Mouse (Mus musculus): ENCODE data around the gene Pik3c2g.

- TF ChIP-seq CTCF (IDR thresholded peaks at IDR 0.05; ENCODE audit: extremely low read depth, insufficient read depth, insufficient read length, insufficient replicate concordance) (no peak), POLR2A (IDR thresholded peaks at IDR 0.05; ENCODE audit: low read depth, low read length) (no peak)
Measured at GRCm38 (mm10) chr6:139634561-139634960, 47.5 kb downstream of the Pik3c2g start.

All from spleen, adult 2 months (tissue).